Mouse (Mus musculus): ENCODE data around the gene Kif5c. TPM values are rescaled to one million over a fixed set of nuclear protein-coding genes. Genes with fewer than 3 reads are reported as not detected.

Kif5c gene
- polyA plus RNA-seq (2014; fragmentation: Nextera tagmentation; extraction: Ambion mirVana) = 0.75 and 1.1 TPM in 2 replicates

- Histone ChIP-seq H3K4me1 (ENCODE audit: control insufficient read depth in 2 of 2, insufficient read depth in 2 of 2, low read length in 2 of 2) (peaks cover 0 to 8% of the 10 kb centered on the region in 2 experiments; a peak in 2 of 4 replicates), H3K4me2 (ENCODE audit: low read length) (peak within 1 kb of the TSS; percentile 98), H3K4me3 (ENCODE audit: control insufficient read depth in 1 of 2, insufficient read depth in 1 of 2, low read depth in 1 of 2, low read length in 2 of 2) (peak within 1 kb of the TSS; percentile 62 to 65), H3K9ac (ENCODE audit: low read length) (peak within 1 kb of the TSS; percentile 47; the same call in 1 of the 2 replicates), H3K9me3 (ENCODE audit: control insufficient read depth, low read length) (no peaks in the 10 kb centered on the region), H3K27me3 (ENCODE audit: control insufficient read depth, insufficient read depth, low read length) (peaks cover 30% of the 10 kb centered on the region), H3K36me3 (ENCODE audit: control insufficient read depth, insufficient read depth, low read length) (no peaks in the 10 kb centered on the region), H3K27ac (replicated peaks in 1 of 2; ENCODE audit: control insufficient read depth in 1 of 2, insufficient read depth in 1 of 2, low read depth in 2 of 2, low read length in 2 of 2) (no peak within 1 kb of the TSS)
- WGBS = 5% methylated on average over 52 of the region's 54 CpGs
- ATAC-seq (ENCODE audit: insufficient number of reproducible peaks, insufficient read depth, low FRiP score, low read depth) = peak; percentile 85
Observed at GRCm38 (mm10) chr2:49618829-49619718, at the start of gene Kif5c. Kif5c (plus strand) TSS chr2:49619298.

- Histone ChIP-seq H3K9me3 (ENCODE audit: control insufficient read depth, low read length) (no peaks in the 10 kb centered on the region), H3K27ac (replicated peaks in 1 of 2; ENCODE audit: control insufficient read depth in 1 of 2, insufficient read depth in 1 of 2, low read depth in 2 of 2, low read length in 2 of 2) (no peak overlapping the region), H3K4me1 (ENCODE audit: control insufficient read depth in 2 of 2, insufficient read depth in 2 of 2, low read length in 2 of 2) (peaks cover 15 to 21% of the 10 kb centered on the region in 2 experiments), H3K4me2 (ENCODE audit: low read length) (0 out of 2 replicates have a peak overlapping the region, but pooled peaks have one; percentile 13), H3K27me3 (ENCODE audit: control insufficient read depth, insufficient read depth, low read length) (no peaks in the 10 kb centered on the region), H3K4me3 (ENCODE audit: control insufficient read depth in 1 of 2, insufficient read depth in 1 of 2, low read depth in 1 of 2, low read length in 2 of 2) (no peak overlapping the region), H3K36me3 (ENCODE audit: control insufficient read depth, insufficient read depth, low read length) (no peaks in the 10 kb centered on the region), H3K9ac (ENCODE audit: low read length) (no peak overlapping the region)
- ATAC-seq (ENCODE audit: insufficient number of reproducible peaks, insufficient read depth, low FRiP score, low read depth) = peak; percentile 35; the same call in 1 of the 2 replicates
- WGBS = 57% methylated on average over 16 of the region's 16 CpGs
Observed at GRCm38 (mm10) chr2:49569862-49570777, 49.0 kb upstream of the Kif5c start.

DNA sequence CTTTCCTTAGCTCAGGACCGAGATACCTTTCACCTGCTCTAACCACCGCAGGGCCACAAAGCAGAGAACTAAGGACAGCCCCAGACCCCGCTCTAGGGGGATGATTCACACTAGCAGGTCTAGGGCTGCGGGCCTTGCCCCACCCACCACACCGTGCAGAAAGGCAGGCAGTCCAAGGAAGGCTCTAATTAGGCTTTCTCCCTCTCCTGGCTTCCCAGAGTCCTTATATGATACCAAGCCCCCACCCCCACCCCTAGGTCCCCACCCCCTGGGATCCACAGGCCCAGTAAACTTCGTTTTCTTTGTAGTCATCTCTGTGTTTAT is 48.4 kb upstream of the Kif5c start:
- no peaks in the 10 kb centered on the region for H3K9me3 ChIP-seq (ENCODE audit: control insufficient read depth, low read length)
- WGBS = 44% methylated on average over 6 of the region's 6 CpGs
- no peak overlapping the region for H3K4me3 ChIP-seq (ENCODE audit: control insufficient read depth in 1 of 2, insufficient read depth in 1 of 2, low read depth in 1 of 2, low read length in 2 of 2)
- H3K36me3 ChIP-seq (ENCODE audit: control insufficient read depth, insufficient read depth, low read length) = no peaks in the 10 kb centered on the region
- ATAC-seq (ENCODE audit: insufficient number of reproducible peaks, insufficient read depth, low FRiP score, low read depth) = no peak
- no peak overlapping the region for H3K27ac ChIP-seq (replicated peaks in 1 of 2; ENCODE audit: control insufficient read depth in 1 of 2, insufficient read depth in 1 of 2, low read depth in 2 of 2, low read length in 2 of 2)
- H3K9ac ChIP-seq (ENCODE audit: low read length) = no peak overlapping the region
- 0 out of 2 replicates have a peak overlapping the region, but pooled peaks have one; percentile 13 for H3K4me2 ChIP-seq (ENCODE audit: low read length)
- H3K4me1 ChIP-seq (ENCODE audit: control insufficient read depth in 2 of 2, insufficient read depth in 2 of 2, low read length in 2 of 2) = peaks cover 15 to 21% of the 10 kb centered on the region in 2 experiments
- H3K27me3 ChIP-seq (ENCODE audit: control insufficient read depth, insufficient read depth, low read length) = no peaks in the 10 kb centered on the region

DNA sequence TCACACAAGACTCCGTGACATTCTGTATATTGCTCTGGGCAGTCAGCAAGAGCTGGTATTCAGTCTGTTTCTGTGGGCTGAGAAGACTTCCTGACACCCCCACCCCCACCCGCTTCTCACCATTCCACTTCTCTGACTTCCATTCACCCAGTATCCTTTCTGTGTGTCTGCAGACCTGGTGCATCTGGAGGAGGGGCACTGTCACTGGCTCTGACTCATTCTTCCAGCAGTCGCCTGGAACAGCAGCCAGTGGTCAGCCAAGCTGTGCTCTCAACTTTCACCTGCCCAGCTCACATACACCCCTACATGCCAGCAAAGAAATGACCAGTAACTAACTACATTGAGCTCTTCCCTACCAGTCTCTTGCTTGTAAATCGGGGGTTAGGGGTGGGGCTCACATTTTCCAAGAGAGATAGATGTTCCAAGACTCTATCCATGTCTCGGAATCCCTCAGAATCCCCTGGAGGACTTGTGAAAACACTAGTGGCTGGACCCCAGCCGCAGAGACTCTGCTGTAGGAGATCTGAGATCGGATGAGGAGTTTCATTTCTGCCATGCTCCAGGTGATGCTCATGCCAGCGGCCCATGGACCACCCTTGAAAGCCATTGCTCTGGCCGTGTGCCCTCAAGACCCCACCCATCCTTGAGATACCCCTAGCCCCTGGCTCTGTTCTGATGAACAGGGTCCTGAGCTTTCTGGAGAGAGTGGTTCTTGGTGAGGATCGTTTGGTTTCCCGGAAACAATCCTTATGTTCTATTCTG is 47.8 kb upstream of the Kif5c start:
- H3K36me3 ChIP-seq (ENCODE audit: control insufficient read depth, insufficient read depth, low read length) = no peaks in the 10 kb centered on the region
- no peaks in the 10 kb centered on the region for H3K9me3 ChIP-seq (ENCODE audit: control insufficient read depth, low read length)
- WGBS = 61% methylated on average over 11 of the region's 11 CpGs
- H3K4me1 ChIP-seq (ENCODE audit: control insufficient read depth in 2 of 2, insufficient read depth in 2 of 2, low read length in 2 of 2) = peaks cover 15 to 21% of the 10 kb centered on the region in 2 experiments
- no peaks in the 10 kb centered on the region for H3K27me3 ChIP-seq (ENCODE audit: control insufficient read depth, insufficient read depth, low read length)
- no peak overlapping the region for H3K4me3 ChIP-seq (ENCODE audit: control insufficient read depth in 1 of 2, insufficient read depth in 1 of 2, low read depth in 1 of 2, low read length in 2 of 2)
- H3K27ac ChIP-seq (replicated peaks in 1 of 2; ENCODE audit: control insufficient read depth in 1 of 2, insufficient read depth in 1 of 2, low read depth in 2 of 2, low read length in 2 of 2) = no peak overlapping the region
- ATAC-seq (ENCODE audit: insufficient number of reproducible peaks, insufficient read depth, low FRiP score, low read depth) = no peak
- H3K9ac ChIP-seq (ENCODE audit: low read length) = no peak overlapping the region
- H3K4me2 ChIP-seq (ENCODE audit: low read length) = no peak overlapping the region

GRCm38 (mm10) chr2:49572111-49572642 is 46.9 kb upstream of the Kif5c start:
- WGBS = 67% methylated on average over 12 of the region's 12 CpGs
- Histone ChIP-seq H3K4me2 (ENCODE audit: low read length) (no peak overlapping the region), H3K27me3 (ENCODE audit: control insufficient read depth, insufficient read depth, low read length) (no peaks in the 10 kb centered on the region), H3K36me3 (ENCODE audit: control insufficient read depth, insufficient read depth, low read length) (no peaks in the 10 kb centered on the region), H3K4me3 (ENCODE audit: control insufficient read depth in 1 of 2, insufficient read depth in 1 of 2, low read depth in 1 of 2, low read length in 2 of 2) (no peak overlapping the region), H3K9me3 (ENCODE audit: control insufficient read depth, low read length) (no peaks in the 10 kb centered on the region), H3K4me1 (ENCODE audit: control insufficient read depth in 2 of 2, insufficient read depth in 2 of 2, low read length in 2 of 2) (peaks cover 15 to 21% of the 10 kb centered on the region in 2 experiments), H3K27ac (replicated peaks in 1 of 2; ENCODE audit: control insufficient read depth in 1 of 2, insufficient read depth in 1 of 2, low read depth in 2 of 2, low read length in 2 of 2) (no peak overlapping the region), H3K9ac (ENCODE audit: low read length) (no peak overlapping the region)
- no peak for ATAC-seq (ENCODE audit: insufficient number of reproducible peaks, insufficient read depth, low FRiP score, low read depth)

DNA sequence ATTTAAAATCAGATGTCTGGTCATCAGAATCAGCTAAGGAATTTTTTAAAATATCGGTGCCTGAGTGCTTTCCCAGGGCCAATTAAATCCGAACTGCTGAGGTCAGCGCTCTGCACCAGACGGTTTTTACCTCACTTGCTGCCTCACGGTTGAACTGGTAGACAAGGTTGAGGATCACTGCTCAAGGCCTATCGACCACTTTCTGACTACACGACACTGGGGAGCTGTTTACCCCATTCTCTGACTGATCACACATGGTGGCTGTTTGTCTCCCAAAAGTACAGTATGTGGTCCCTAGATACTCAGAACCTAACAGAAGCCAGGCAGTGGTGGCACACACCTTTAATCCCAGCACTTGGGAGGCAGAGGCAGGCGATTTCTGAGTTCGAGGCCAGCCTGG is 46.4 kb upstream of the Kif5c start:
- H3K9ac ChIP-seq (ENCODE audit: low read length) = no peak overlapping the region
- H3K27ac ChIP-seq (replicated peaks in 1 of 2; ENCODE audit: control insufficient read depth in 1 of 2, insufficient read depth in 1 of 2, low read depth in 2 of 2, low read length in 2 of 2) = no peak overlapping the region
- H3K36me3 ChIP-seq (ENCODE audit: control insufficient read depth, insufficient read depth, low read length) = no peaks in the 10 kb centered on the region
- H3K4me1 ChIP-seq (ENCODE audit: control insufficient read depth in 2 of 2, insufficient read depth in 2 of 2, low read length in 2 of 2) = peaks cover 15 to 21% of the 10 kb centered on the region in 2 experiments
- WGBS = 78% methylated on average over 9 of the region's 9 CpGs
- H3K4me3 ChIP-seq (ENCODE audit: control insufficient read depth in 1 of 2, insufficient read depth in 1 of 2, low read depth in 1 of 2, low read length in 2 of 2) = no peak overlapping the region
- H3K27me3 ChIP-seq (ENCODE audit: control insufficient read depth, insufficient read depth, low read length) = no peaks in the 10 kb centered on the region
- no peaks in the 10 kb centered on the region for H3K9me3 ChIP-seq (ENCODE audit: control insufficient read depth, low read length)
- no peak overlapping the region for H3K4me2 ChIP-seq (ENCODE audit: low read length)
- no peak for ATAC-seq (ENCODE audit: insufficient number of reproducible peaks, insufficient read depth, low FRiP score, low read depth)

DNA sequence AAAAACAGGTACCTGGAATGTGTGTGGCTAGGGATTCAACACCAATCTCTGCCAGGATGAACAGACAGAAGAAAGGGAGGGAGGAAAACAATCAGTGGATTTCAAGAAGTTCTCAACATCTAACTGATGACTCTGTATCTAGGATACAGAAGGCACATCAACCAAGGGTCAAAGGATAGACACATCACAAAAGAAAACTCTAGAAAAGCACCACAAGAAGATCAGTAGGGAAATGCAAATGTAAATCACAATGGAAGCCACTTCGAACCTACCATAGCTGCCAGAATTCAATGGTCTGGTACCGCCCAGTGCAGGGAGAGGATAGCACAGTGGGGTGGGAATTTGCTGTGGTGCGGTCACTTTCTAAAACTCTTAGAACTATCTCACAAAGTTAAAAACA is 45.8 kb upstream of the Kif5c start:
- H3K4me3 ChIP-seq (ENCODE audit: control insufficient read depth in 1 of 2, insufficient read depth in 1 of 2, low read depth in 1 of 2, low read length in 2 of 2) = no peak overlapping the region
- WGBS = 93% methylated on average over 3 of the region's 3 CpGs
- H3K4me2 ChIP-seq (ENCODE audit: low read length) = no peak overlapping the region
- no peaks in the 10 kb centered on the region for H3K9me3 ChIP-seq (ENCODE audit: control insufficient read depth, low read length)
- no peak overlapping the region for H3K27ac ChIP-seq (replicated peaks in 1 of 2; ENCODE audit: control insufficient read depth in 1 of 2, insufficient read depth in 1 of 2, low read depth in 2 of 2, low read length in 2 of 2)
- no peak overlapping the region for H3K9ac ChIP-seq (ENCODE audit: low read length)
- ATAC-seq (ENCODE audit: insufficient number of reproducible peaks, insufficient read depth, low FRiP score, low read depth) = no peak
- H3K36me3 ChIP-seq (ENCODE audit: control insufficient read depth, insufficient read depth, low read length) = no peaks in the 10 kb centered on the region
- H3K4me1 ChIP-seq (ENCODE audit: control insufficient read depth in 2 of 2, insufficient read depth in 2 of 2, low read length in 2 of 2) = peaks cover 15 to 21% of the 10 kb centered on the region in 2 experiments
- H3K27me3 ChIP-seq (ENCODE audit: control insufficient read depth, insufficient read depth, low read length) = no peaks in the 10 kb centered on the region

Measured in heart, embryonic 14.5 days (tissue).